Mouse (Mus musculus) cerebellum, adult 2 months (tissue): Measurements from ENCODE around the gene Atg16l1. TPM values are rescaled to one million over a fixed set of nuclear protein-coding genes. Genes with fewer than 3 reads are reported as not detected.

ENCODE experiments used
- DNase-seq, 2 experiments: peaks; one replicate each; pipeline ENCODE4 v3.0.0; 2021
- H3K27ac ChIP-seq: fragments of 200-500 bp; 2 replicates; pipeline ENCODE4 v1.5.1; 2012; ENCODE audit warnings: low read length, control low read depth, inconsistent platforms; ENCODE audit not compliant: insufficient read depth
- H3K27me3 ChIP-seq: fragments of 200-500 bp; 2 replicates; pipeline ENCODE4 v1.6.1; 2012; ENCODE audit warnings: inconsistent platforms, mild to moderate bottlenecking, low read length, moderate library complexity; ENCODE audit not compliant: control insufficient read depth, insufficient read depth
- H3K4me1 ChIP-seq: fragments of 200-500 bp; 2 replicates; pipeline ENCODE4 v1.6.1; 2011; ENCODE audit warnings: low read length; ENCODE audit not compliant: control insufficient read depth, insufficient read depth
- H3K4me3 ChIP-seq: fragments of 200-500 bp; replicated peaks from 2 replicates; pipeline ENCODE3; 2011; ENCODE audit warnings: mild to moderate bottlenecking, low read depth, low read length, control low read depth; ENCODE audit not compliant: insufficient read depth
- CTCF ChIP-seq: fragments of 200-500 bp; IDR thresholded peaks from 2 replicates; pipeline ENCODE4 v1.5.1; 2011; ENCODE audit warnings: low read depth, mild to moderate bottlenecking, control low read depth, low read length, moderate library complexity, borderline replicate concordance; ENCODE audit not compliant: insufficient read depth
- POLR2A ChIP-seq: fragments of 200-500 bp; IDR thresholded peaks from 2 replicates; pipeline ENCODE4 v1.6.1; 2011; ENCODE audit warnings: low read length, control low read depth, borderline replicate concordance; ENCODE audit not compliant: insufficient read depth
- WGBS: fragments of 180-500 bp; shearing (Covaris S2); methylation state at CpG from one replicate; pipeline ENCODE4 v1.1.7; 2018; 5-methylcytosine and 5-hydroxymethylcytosine counted together
- polyA plus RNA-seq: library from polyadenylated mRNA; depleted of rRNA; stranded (reverse); fragments of >200 nt; gene quantifications from 2 replicates; pipeline ENCODE4 v1.2.3, GENCODE M21; 2012

Gene Atg16l1
- polyA plus RNA-seq, 1 experiment: 65.6 TPM

GRCm38 (mm10) chr1:87763821-87764220, 8.2 kb downstream of the Atg16l1 start:
- no peak for TF ChIP-seq CTCF
- TF ChIP-seq POLR2A: no peak
- 98% methylated on average over 3 of the region's 3 CpGs for WGBS
- no peaks in the 10 kb centered on the region for H3K27me3 ChIP-seq
- H3K4me1 ChIP-seq: no peaks in the 10 kb centered on the region
- H3K27ac ChIP-seq: no peak overlapping the region
- no peak for DNase-seq
- H3K4me3 ChIP-seq: no peak overlapping the region

GRCm38 (mm10) chr1:87765741-87766140, 10.1 kb downstream of the Atg16l1 start:
- Histone ChIP-seq H3K4me3 (no peak overlapping the region), H3K27me3 (no peaks in the 10 kb centered on the region), H3K27ac (no peak overlapping the region), H3K4me1 (no peaks in the 10 kb centered on the region)
- WGBS: 93% methylated on average over 2 of the region's 2 CpGs
- TF ChIP-seq POLR2A: no peak
- TF ChIP-seq CTCF: no peak
- DNase-seq: no peak

GRCm38 (mm10) chr1:87766233-87766632, 10.6 kb downstream of the Atg16l1 start:
- TF ChIP-seq POLR2A (no peak), CTCF (peak; percentile 70)
- WGBS: 90% methylated on average over 3 of the region's 3 CpGs
- H3K4me1 ChIP-seq: no peaks in the 10 kb centered on the region
- H3K27me3 ChIP-seq: no peaks in the 10 kb centered on the region
- H3K4me3 ChIP-seq: no peak overlapping the region
- H3K27ac ChIP-seq: no peak overlapping the region
- DNase-seq: no peak

- no peak for DNase-seq
- Histone ChIP-seq H3K27ac (no peak overlapping the region), H3K27me3 (no peaks in the 10 kb centered on the region), H3K4me3 (no peak overlapping the region), H3K4me1 (no peaks in the 10 kb centered on the region)
- TF ChIP-seq POLR2A (no peak), CTCF (no peak)
- 100% methylated on average over 2 of the region's 2 CpGs for WGBS
These were observed 13.6 kb downstream of the Atg16l1 start for GRCm38 (mm10) chr1:87769263-87769662.

- TF ChIP-seq POLR2A (no peak), CTCF (no peak)
- no peak overlapping the region for H3K4me3 ChIP-seq
- DNase-seq: no peak
- H3K27me3 ChIP-seq: no peaks in the 10 kb centered on the region
- H3K4me1 ChIP-seq: no peaks in the 10 kb centered on the region
- H3K27ac ChIP-seq: no peak overlapping the region
- 99% methylated on average over 3 of the region's 3 CpGs for WGBS
These were observed 14.8 kb downstream of the Atg16l1 start for GRCm38 (mm10) chr1:87770486-87770885.

- H3K4me3 ChIP-seq: no peak overlapping the region
- no peak overlapping the region for H3K27ac ChIP-seq
- 95% methylated on average over 3 of the region's 3 CpGs for WGBS
- no peak for TF ChIP-seq POLR2A
- no peaks in the 10 kb centered on the region for H3K4me1 ChIP-seq
- no peaks in the 10 kb centered on the region for H3K27me3 ChIP-seq
- no peak for DNase-seq
These were observed 16.1 kb downstream of the Atg16l1 start for GRCm38 (mm10) chr1:87771724-87772123.

- Histone ChIP-seq H3K4me1 (no peaks in the 10 kb centered on the region), H3K4me3 (no peak overlapping the region), H3K27ac (no peak overlapping the region), H3K27me3 (no peaks in the 10 kb centered on the region)
- no peak for TF ChIP-seq POLR2A
- TF ChIP-seq CTCF: no peak
- no peak for DNase-seq
- WGBS: 72% methylated on average over 2 of the region's 2 CpGs
These were observed 17.7 kb downstream of the Atg16l1 start for GRCm38 (mm10) chr1:87773336-87773735.

GRCm38 (mm10) chr1:87774845-87775244, 19.2 kb downstream of the Atg16l1 start:
- H3K27me3 ChIP-seq: no peaks in the 10 kb centered on the region
- H3K4me3 ChIP-seq: no peak overlapping the region
- WGBS: 93% methylated on average over 7 of the region's 7 CpGs
- no peaks in the 10 kb centered on the region for H3K4me1 ChIP-seq
- no peak overlapping the region for H3K27ac ChIP-seq
- DNase-seq: no peak
- no peak for TF ChIP-seq POLR2A
- TF ChIP-seq CTCF: no peak

GRCm38 (mm10) chr1:87779204-87779785, 23.6 kb downstream of the Atg16l1 start:
- TF ChIP-seq CTCF: no peak
- no peak for TF ChIP-seq POLR2A
- no peak for DNase-seq
- no peak overlapping the region for H3K4me3 ChIP-seq
- no peaks in the 10 kb centered on the region for H3K27me3 ChIP-seq
- WGBS: 84% methylated on average over 5 of the region's 5 CpGs
- H3K27ac ChIP-seq: no peak overlapping the region
- no peaks in the 10 kb centered on the region for H3K4me1 ChIP-seq
